Mouse (Mus musculus) liver, embryonic 16.5 days (tissue): ENCODE measurements around the gene Mtch1. TPM values are rescaled to one million over a fixed set of nuclear protein-coding genes. Genes with fewer than 3 reads are reported as not detected.

Experiments used
- ATAC-seq: fragments of 200-750 bp; cut with Nextera tagmentation; 2 replicates; pipeline ENCODE4 v1.8.0; 2017; ENCODE audit warnings: low read depth, mild to moderate bottlenecking, moderate number of reproducible peaks, moderate library complexity
- H3K27ac ChIP-seq: fragments of 300-500 bp; sonication (generic); 2 replicates; pipeline ENCODE4 v1.5.1; 2014; ENCODE audit warnings: mild to moderate bottlenecking, low read length
- H3K27me3 ChIP-seq: fragments of 300-500 bp; sonication (generic); 2 replicates; pipeline ENCODE4 v1.6.1; 2014; ENCODE audit warnings: low read depth, low read length, mixed read lengths; ENCODE audit not compliant: control insufficient read depth, insufficient read depth
- H3K36me3 ChIP-seq: fragments of 300-500 bp; sonication (generic); 2 replicates; pipeline ENCODE4 v1.6.1; 2014; ENCODE audit warnings: mild to moderate bottlenecking; ENCODE audit not compliant: control insufficient read depth, insufficient read depth
- H3K4me1 ChIP-seq: fragments of 300-500 bp; sonication (generic); 2 replicates; pipeline ENCODE4 v1.6.1; 2014; ENCODE audit warnings: low read depth, low read length, mixed read lengths; ENCODE audit not compliant: control insufficient read depth
- H3K4me2 ChIP-seq: fragments of 300-500 bp; sonication (generic); 2 replicates; pipeline ENCODE4 v1.6.1; 2014; ENCODE audit warnings: low read depth, low read length, mixed read lengths
- H3K4me3 ChIP-seq: fragments of 300-500 bp; sonication (generic); 2 replicates; pipeline ENCODE4 v1.5.1; 2014; ENCODE audit warnings: low read depth, mild to moderate bottlenecking, low read length
- H3K9ac ChIP-seq: fragments of 300-500 bp; sonication (generic); 2 replicates; pipeline ENCODE4 v1.6.1; 2014; ENCODE audit warnings: low read depth, low read length
- H3K9me3 ChIP-seq: fragments of 300-500 bp; sonication (generic); replicated peaks from 2 replicates; pipeline ENCODE4 v1.6.1; 2016; ENCODE audit warnings: low read length; ENCODE audit not compliant: control insufficient read depth
- WGBS: fragments of 180-500 bp; shearing (Covaris S2); extraction: QIAGEN DNeasy Blood & Tissue Kit; methylation state at CpG from one replicate; pipeline ENCODE4 v1.1.7; 2014; ENCODE audit not compliant: insufficient replicate concordance; 5-methylcytosine and 5-hydroxymethylcytosine counted together
- polyA plus RNA-seq: library from polyadenylated mRNA; unstranded; fragments of >200 nt; fragmentation: Nextera tagmentation; extraction: Ambion mirVana; gene quantifications from 2 replicates; pipeline ENCODE4 v1.2.1, GENCODE M21; 2015

The Mtch1 gene
- polyA plus RNA-seq, 1 experiment from 2014 or later: 48.5 TPM

- no peaks in the 10 kb centered on the region for H3K9me3 ChIP-seq
- H3K4me1 ChIP-seq: no peaks in the 10 kb centered on the region
- no peak overlapping the region for H3K4me2 ChIP-seq
- H3K36me3 ChIP-seq: no peaks in the 10 kb centered on the region
- WGBS: 76% methylated on average over 8 of the region's 8 CpGs
- H3K27me3 ChIP-seq: no peaks in the 10 kb centered on the region
- no peak overlapping the region for H3K4me3 ChIP-seq
- H3K27ac ChIP-seq: no peak overlapping the region
- no peak for ATAC-seq
- H3K9ac ChIP-seq: no peak overlapping the region
Measured at GRCm38 (mm10) chr17:29311602-29312001, 36.1 kb downstream of the Mtch1 start.

DNA sequence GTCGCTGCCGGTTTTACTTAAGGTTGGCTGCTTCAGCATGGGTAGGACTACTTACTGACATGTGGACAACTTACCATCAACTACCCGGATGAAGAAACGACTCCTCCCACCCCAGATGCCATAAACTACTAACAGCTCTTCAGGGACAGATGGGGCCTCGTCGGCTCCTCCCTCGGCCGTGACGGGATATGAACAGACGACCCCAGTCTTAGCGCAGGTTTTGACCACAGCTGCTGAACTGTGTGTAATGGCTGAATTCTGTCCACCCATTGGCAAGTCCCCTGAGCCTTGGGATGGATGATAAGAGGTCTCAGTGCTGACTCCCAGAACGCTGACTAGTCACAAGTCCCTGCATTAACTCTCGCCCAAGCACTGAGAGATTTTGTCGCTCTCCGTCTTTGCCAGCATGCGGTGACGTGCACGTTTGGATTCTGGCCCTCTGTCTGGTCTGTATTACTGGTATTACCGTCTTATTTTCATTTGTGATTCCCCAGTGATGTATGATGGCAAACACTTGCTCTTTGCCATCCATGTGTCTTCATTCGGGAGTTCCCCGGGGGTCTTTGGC, 37.6 kb downstream of the Mtch1 start:
- Histone ChIP-seq H3K27ac (no peak overlapping the region), H3K4me1 (peaks cover 2% of the 10 kb centered on the region), H3K27me3 (no peaks in the 10 kb centered on the region), H3K9me3 (no peaks in the 10 kb centered on the region), H3K4me2 (no peak overlapping the region), H3K36me3 (no peaks in the 10 kb centered on the region), H3K9ac (no peak overlapping the region), H3K4me3 (no peak overlapping the region)
- 71% methylated on average over 21 of the region's 21 CpGs for WGBS
- ATAC-seq: no peak

- no peak for ATAC-seq
- no peaks in the 10 kb centered on the region for H3K27me3 ChIP-seq
- H3K4me2 ChIP-seq: peak overlapping the region; percentile 29; the same call in 1 of the 2 replicates
- no peak overlapping the region for H3K9ac ChIP-seq
- H3K9me3 ChIP-seq: no peaks in the 10 kb centered on the region
- peaks cover 8% of the 10 kb centered on the region for H3K4me1 ChIP-seq
- 35% methylated on average over 7 of the region's 7 CpGs for WGBS
- no peak overlapping the region for H3K4me3 ChIP-seq
- H3K36me3 ChIP-seq: peaks cover under 1% of the 10 kb centered on the region
- H3K27ac ChIP-seq: no peak overlapping the region
Measured at GRCm38 (mm10) chr17:29305871-29306270, 41.9 kb downstream of the Mtch1 start.

DNA sequence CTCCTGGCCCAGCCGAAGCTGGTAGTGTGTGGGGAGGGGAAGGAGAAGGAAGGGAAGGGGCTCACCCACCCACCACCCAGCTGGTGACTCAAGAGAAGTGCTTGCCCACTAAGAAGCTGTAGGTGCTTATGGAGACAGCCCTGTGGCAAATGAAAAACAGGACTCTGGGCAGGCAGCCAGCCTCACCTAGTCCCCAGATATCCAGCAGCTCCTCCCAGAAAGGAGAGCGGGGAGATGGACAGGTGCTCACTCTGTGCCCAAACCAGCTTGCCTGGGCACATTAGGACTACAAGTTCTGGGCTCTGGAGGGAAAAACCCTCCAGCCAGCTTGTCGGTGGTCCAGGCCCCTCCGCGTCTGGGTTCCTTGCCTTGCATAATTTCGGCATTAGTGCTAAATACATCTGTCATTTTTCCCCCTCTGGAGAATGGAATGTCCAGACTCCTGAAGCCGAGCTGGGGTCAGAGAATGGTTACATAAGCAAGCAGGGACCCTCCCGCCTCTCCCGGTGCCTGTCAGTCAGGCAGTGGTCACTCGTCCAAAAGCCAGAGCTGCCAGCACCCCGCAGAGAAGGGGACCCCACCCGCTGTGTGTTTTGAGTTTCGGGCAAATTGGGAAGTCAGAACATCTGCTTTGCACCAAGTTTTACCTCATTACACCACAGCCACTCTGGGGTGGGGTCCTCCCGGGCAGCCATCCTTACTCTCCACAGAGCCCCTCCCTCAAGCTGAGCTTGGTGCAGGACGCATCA, 42.5 kb downstream of the Mtch1 start:
- ATAC-seq: no peak
- H3K27ac ChIP-seq: no peak overlapping the region
- H3K4me3 ChIP-seq: no peak overlapping the region
- H3K9ac ChIP-seq: no peak overlapping the region
- H3K36me3 ChIP-seq: peaks cover 5% of the 10 kb centered on the region
- no peaks in the 10 kb centered on the region for H3K27me3 ChIP-seq
- peaks cover 8% of the 10 kb centered on the region for H3K4me1 ChIP-seq
- no peaks in the 10 kb centered on the region for H3K9me3 ChIP-seq
- peak overlapping the region; percentile 29; the same call in 1 of the 2 replicates for H3K4me2 ChIP-seq
- WGBS: 22% methylated on average over 15 of the region's 15 CpGs

GRCm38 (mm10) chr17:29304376-29305057, 43.2 kb downstream of the Mtch1 start:
- H3K9ac ChIP-seq: no peak overlapping the region
- H3K27ac ChIP-seq: no peak overlapping the region
- no peak overlapping the region for H3K4me2 ChIP-seq
- no peaks in the 10 kb centered on the region for H3K9me3 ChIP-seq
- WGBS: 19% methylated on average over 13 of the region's 13 CpGs
- H3K4me3 ChIP-seq: no peak overlapping the region
- ATAC-seq: no peak
- H3K36me3 ChIP-seq: peaks cover 11% of the 10 kb centered on the region
- peaks cover 8% of the 10 kb centered on the region for H3K4me1 ChIP-seq
- H3K27me3 ChIP-seq: no peaks in the 10 kb centered on the region

DNA sequence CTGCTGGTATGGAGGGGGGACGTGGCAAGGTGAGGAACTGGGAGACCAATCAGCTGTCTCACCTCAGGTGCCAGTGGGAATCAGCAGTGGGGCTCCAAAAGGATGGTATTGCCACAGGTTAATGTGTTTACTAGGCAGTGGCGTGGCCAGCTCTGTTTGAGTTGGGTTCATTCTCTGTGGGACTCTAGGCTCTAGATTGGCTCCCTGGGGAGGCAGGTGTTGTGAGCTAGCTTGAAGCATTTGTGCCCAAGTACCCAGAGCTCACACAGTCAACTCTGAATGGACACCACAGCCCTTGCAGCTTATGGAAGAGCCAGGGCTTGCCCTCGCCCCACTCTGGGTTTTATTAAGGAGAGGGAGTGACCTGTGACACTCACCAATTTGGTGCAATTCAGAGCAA, 43.9 kb downstream of the Mtch1 start:
- Histone ChIP-seq H3K4me2 (no peak overlapping the region), H3K4me3 (no peak overlapping the region), H3K27ac (no peak overlapping the region), H3K9me3 (no peaks in the 10 kb centered on the region), H3K9ac (no peak overlapping the region), H3K27me3 (no peaks in the 10 kb centered on the region), H3K36me3 (peaks cover 13% of the 10 kb centered on the region), H3K4me1 (peaks cover 8% of the 10 kb centered on the region)
- 42% methylated on average over 3 of the region's 3 CpGs for WGBS
- no peak for ATAC-seq

- Histone ChIP-seq H3K27ac (no peak overlapping the region), H3K9ac (no peak overlapping the region), H3K4me1 (peaks cover 8% of the 10 kb centered on the region), H3K36me3 (peaks cover 16% of the 10 kb centered on the region), H3K4me3 (no peak overlapping the region), H3K9me3 (no peaks in the 10 kb centered on the region), H3K27me3 (no peaks in the 10 kb centered on the region), H3K4me2 (no peak overlapping the region)
- 41% methylated on average over 3 of the region's 3 CpGs for WGBS
- ATAC-seq: no peak
Measured at GRCm38 (mm10) chr17:29303087-29303486, 44.6 kb downstream of the Mtch1 start.

DNA sequence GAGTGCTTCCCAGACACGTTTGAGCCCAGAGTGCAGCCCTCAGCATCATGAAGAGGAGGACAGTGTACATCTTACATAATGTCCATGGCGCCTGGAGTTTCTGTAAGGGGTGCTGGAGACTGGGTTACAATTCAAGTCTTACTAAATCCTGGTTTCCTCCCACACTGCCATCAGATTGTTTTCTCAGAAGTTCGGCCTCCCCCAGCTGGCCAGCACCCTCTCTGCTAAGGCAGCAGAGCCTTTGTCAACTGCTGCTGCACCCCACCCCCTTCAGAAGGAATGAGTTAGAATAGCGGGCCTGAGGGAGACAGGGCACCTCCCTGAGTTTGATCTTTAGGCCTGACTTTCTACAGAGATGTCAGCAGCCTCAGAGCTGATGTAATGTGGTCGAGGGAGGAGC, 45.6 kb downstream of the Mtch1 start:
- H3K4me3 ChIP-seq: no peak overlapping the region
- no peaks in the 10 kb centered on the region for H3K27me3 ChIP-seq
- peaks cover 16% of the 10 kb centered on the region for H3K36me3 ChIP-seq
- peaks cover 8% of the 10 kb centered on the region for H3K4me1 ChIP-seq
- H3K4me2 ChIP-seq: no peak overlapping the region
- WGBS: 65% methylated on average over 5 of the region's 5 CpGs
- no peak overlapping the region for H3K27ac ChIP-seq
- no peak overlapping the region for H3K9ac ChIP-seq
- H3K9me3 ChIP-seq: no peaks in the 10 kb centered on the region
- ATAC-seq: no peak

GRCm38 (mm10) chr17:29301421-29301820, 46.3 kb downstream of the Mtch1 start:
- 85% methylated on average over 6 of the region's 6 CpGs for WGBS
- Histone ChIP-seq H3K9ac (no peak overlapping the region), H3K4me1 (peaks cover 8% of the 10 kb centered on the region), H3K9me3 (no peaks in the 10 kb centered on the region), H3K4me2 (no peak overlapping the region), H3K4me3 (no peak overlapping the region), H3K27me3 (no peaks in the 10 kb centered on the region), H3K36me3 (peaks cover 16% of the 10 kb centered on the region), H3K27ac (no peak overlapping the region)
- no peak for ATAC-seq
